Mouse (Mus musculus) MEL (cell line): ENCODE data around the gene Gm20422. TPM values are rescaled to one million over a fixed set of nuclear protein-coding genes. Genes with fewer than 3 reads are reported as not detected.

Experiments used
- DNase-seq: peaks from one replicate; pipeline ENCODE4 v3.0.0; 2011; ENCODE audit warnings: low read depth, low spot score
- H3K27ac ChIP-seq: 2 replicates; pipeline ENCODE4 v1.5.1; 2012; ENCODE audit warnings: low read depth, mild to moderate bottlenecking, control low read depth, low read length, moderate library complexity; ENCODE audit not compliant: control insufficient read depth
- H3K27me3 ChIP-seq, 2 experiments: fragments of 150-350 bp in 1 of 2; sonication (generic) in 1 of 2; 2 replicates each; pipeline ENCODE4 v1.6.1; 2012; ENCODE audit warnings: low read length in 2 of 2, mild to moderate bottlenecking in 2 of 2, improper control_type of control experiment in 1 of 2, moderate library complexity in 1 of 2; ENCODE audit not compliant: insufficient read depth in 2 of 2, control insufficient read depth in 1 of 2
- H3K36me3 ChIP-seq, 2 experiments: 2 replicates each; pipeline ENCODE4 v1.6.1; 2012 to 2014; ENCODE audit warnings: low read length in 2 of 2, improper control_type of control experiment in 1 of 2, inconsistent platforms in 1 of 2, mild to moderate bottlenecking in 1 of 2; ENCODE audit not compliant: insufficient read depth in 2 of 2, control insufficient read depth in 1 of 2
- H3K4me1 ChIP-seq, 2 experiments: fragments of 150-350 bp in 1 of 2; sonication (generic) in 1 of 2; 2 replicates each; pipeline ENCODE4 v1.6.1; 2012; ENCODE audit warnings: low read length in 2 of 2, improper control_type of control experiment in 1 of 2, mild to moderate bottlenecking in 1 of 2; ENCODE audit not compliant: insufficient read depth in 2 of 2, control insufficient read depth in 1 of 2
- H3K4me3 ChIP-seq, 2 experiments: fragments of 150-350 bp in 1 of 2; sonication (generic) in 1 of 2; 2 replicates each; pipeline ENCODE4 v1.5.1; 2012; ENCODE audit warnings: low read depth in 2 of 2, low read length in 2 of 2, mild to moderate bottlenecking in 2 of 2, moderate library complexity in 2 of 2, control low read depth in 1 of 2, improper control_type of control experiment in 1 of 2; ENCODE audit not compliant: control insufficient read depth in 1 of 2, insufficient read depth in 1 of 2
- H3K79me2 ChIP-seq: 2 replicates; pipeline ENCODE4 v1.6.1; 2012; ENCODE audit warnings: mild to moderate bottlenecking, low read length, moderate library complexity; ENCODE audit not compliant: control insufficient read depth, poor library complexity, insufficient read depth
- H3K9ac ChIP-seq: 2 replicates; pipeline ENCODE4 v1.6.1; 2012; ENCODE audit warnings: low read depth, mild to moderate bottlenecking, control low read depth, low read length, moderate library complexity; ENCODE audit not compliant: control insufficient read depth, poor library complexity, severe bottlenecking
- H3K9me3 ChIP-seq: fragments of 150-350 bp; sonication (generic); replicated peaks from 2 replicates; pipeline ENCODE4 v1.6.1; 2012; ENCODE audit warnings: mild to moderate bottlenecking, low read length, improper control_type of control experiment, moderate library complexity; ENCODE audit not compliant: insufficient read depth
- CHD1 ChIP-seq: IDR thresholded peaks from 2 replicates; pipeline ENCODE4 v1.6.1; 2012; ENCODE audit warnings: low read depth, mild to moderate bottlenecking, inconsistent platforms, low read length, improper control_type of control experiment
- CHD2 ChIP-seq: IDR thresholded peaks from 2 replicates; pipeline ENCODE4 v1.6.1; 2011; ENCODE audit warnings: low read length, improper control_type of control experiment
- CTCF ChIP-seq, 3 experiments: IDR thresholded peaks in 2 of 3; conservative IDR thresholded peaks in 1 of 3; 2 replicates each; pipeline ENCODE4 v1.5.1; 2011 to 2012; ENCODE audit warnings: low read length in 3 of 3, low read depth in 2 of 3, mild to moderate bottlenecking in 2 of 3, improper control_type of control experiment in 1 of 3, inconsistent platforms in 1 of 3, mixed read lengths in 1 of 3, moderate library complexity in 1 of 3; ENCODE audit not compliant: control insufficient read depth in 1 of 3, insufficient read depth in 1 of 3, poor library complexity in 1 of 3, severe bottlenecking in 1 of 3
- EP300 ChIP-seq, 2 experiments: IDR thresholded peaks; 2 replicates each; pipeline ENCODE4 v1.6.1; 2011; ENCODE audit warnings: improper control_type of control experiment in 2 of 2, low read length in 2 of 2, low read depth in 1 of 2, mild to moderate bottlenecking in 1 of 2
- GATA1 ChIP-seq: IDR thresholded peaks from 2 replicates; pipeline ENCODE4 v1.6.1; 2011; ENCODE audit warnings: low read depth, low read length, improper control_type of control experiment
- HCFC1 ChIP-seq: IDR thresholded peaks from 2 replicates; pipeline ENCODE4 v1.6.1; 2012; ENCODE audit warnings: low read depth, mild to moderate bottlenecking, inconsistent platforms, low read length, improper control_type of control experiment, moderate library complexity
- JUND ChIP-seq: IDR thresholded peaks from 2 replicates; pipeline ENCODE4 v1.6.1; 2011; ENCODE audit warnings: low read depth, mild to moderate bottlenecking, improper control_type of control experiment, low read length
- MAFK ChIP-seq: IDR thresholded peaks from 2 replicates; pipeline ENCODE4 v1.6.1; 2011; ENCODE audit warnings: low read depth, mild to moderate bottlenecking, low read length, improper control_type of control experiment, borderline replicate concordance
- MAX ChIP-seq: IDR thresholded peaks from 2 replicates; pipeline ENCODE4 v1.6.1; 2011; ENCODE audit warnings: low read length, improper control_type of control experiment
- MEF2A ChIP-seq: IDR thresholded peaks from 2 replicates; pipeline ENCODE4 v1.6.1; 2014; ENCODE audit warnings: low read depth, mild to moderate bottlenecking, inconsistent platforms, low read length, improper control_type of control experiment; ENCODE audit not compliant: poor library complexity, insufficient replicate concordance, severe bottlenecking; ENCODE audit errors: extremely low read depth
- MYB ChIP-seq: IDR thresholded peaks from 2 replicates; pipeline ENCODE4 v1.6.1; 2011; ENCODE audit warnings: mild to moderate bottlenecking, low read depth, low read length, improper control_type of control experiment
- POLR2A ChIP-seq, 2 experiments: IDR thresholded peaks; 2 replicates each; pipeline ENCODE4 v1.6.1; 2011 to 2012; ENCODE audit warnings: low read length in 2 of 2, mild to moderate bottlenecking in 2 of 2, control low read depth in 1 of 2, improper control_type of control experiment in 1 of 2, low read depth in 1 of 2, moderate library complexity in 1 of 2; ENCODE audit not compliant: control insufficient read depth in 1 of 2, insufficient read depth in 1 of 2, poor library complexity in 1 of 2
- POLR2AphosphoS2 ChIP-seq: IDR thresholded peaks from 2 replicates; pipeline ENCODE4 v1.6.1; 2011; ENCODE audit warnings: low read length, improper control_type of control experiment
- RAD21 ChIP-seq: IDR thresholded peaks from 2 replicates; pipeline ENCODE4 v1.6.1; 2011; ENCODE audit warnings: mild to moderate bottlenecking, low read depth, low read length, improper control_type of control experiment
- SIN3A ChIP-seq: IDR thresholded peaks from 2 replicates; pipeline ENCODE4 v1.6.1; 2012; ENCODE audit warnings: low read length, improper control_type of control experiment, inconsistent platforms
- TCF12 ChIP-seq: IDR thresholded peaks from 2 replicates; pipeline ENCODE4 v1.6.1; 2014; ENCODE audit warnings: low read depth, mild to moderate bottlenecking, inconsistent platforms, low read length, improper control_type of control experiment, moderate library complexity
- UBTF ChIP-seq: IDR thresholded peaks from 2 replicates; pipeline ENCODE4 v1.6.1; 2012; ENCODE audit warnings: low read depth, mild to moderate bottlenecking, inconsistent platforms, low read length, improper control_type of control experiment, moderate library complexity, borderline replicate concordance; ENCODE audit not compliant: insufficient read depth
- USF1 ChIP-seq: IDR thresholded peaks from 2 replicates; pipeline ENCODE4 v1.6.1; 2014; ENCODE audit warnings: low read depth, mild to moderate bottlenecking, inconsistent platforms, low read length, improper control_type of control experiment, moderate library complexity
- USF2 ChIP-seq, 2 experiments: IDR thresholded peaks; 2 replicates each; pipeline ENCODE4 v1.6.1; 2011 to 2012; ENCODE audit warnings: improper control_type of control experiment in 2 of 2, low read length in 2 of 2, borderline replicate concordance in 1 of 2, inconsistent platforms in 1 of 2, low read depth in 1 of 2, mild to moderate bottlenecking in 1 of 2; ENCODE audit not compliant: insufficient read depth in 1 of 2
- ZNF384 ChIP-seq: IDR thresholded peaks from 2 replicates; pipeline ENCODE4 v1.6.1; 2012; ENCODE audit warnings: low read depth, mild to moderate bottlenecking, inconsistent platforms, low read length, improper control_type of control experiment
- polyA plus RNA-seq, 2 experiments: library from polyadenylated mRNA; stranded (reverse) in 1 of 2; unstranded in 1 of 2; fragments of >175 nt in 1 of 2; fragments of >200 nt in 1 of 2; gene quantifications; 2 replicates each; pipeline versions ENCODE4 v1.2.1 to v1.2.4; 2012; ENCODE audit warnings: low replicate concordance in 2 of 2, low read depth in 1 of 2; ENCODE audit not compliant: insufficient read length in 2 of 2, insufficient read depth in 1 of 2, missing spikeins in 1 of 2
- total RNA-seq: library from RNA; depleted of rRNA; stranded (reverse); fragments of 300-350 nt; gene quantifications from 2 replicates; pipeline ENCODE4 v1.2.3, GENCODE M21; 2012

The Gm20422 gene
- total and polyA plus RNA-seq, 3 experiments: not detected

DNA sequence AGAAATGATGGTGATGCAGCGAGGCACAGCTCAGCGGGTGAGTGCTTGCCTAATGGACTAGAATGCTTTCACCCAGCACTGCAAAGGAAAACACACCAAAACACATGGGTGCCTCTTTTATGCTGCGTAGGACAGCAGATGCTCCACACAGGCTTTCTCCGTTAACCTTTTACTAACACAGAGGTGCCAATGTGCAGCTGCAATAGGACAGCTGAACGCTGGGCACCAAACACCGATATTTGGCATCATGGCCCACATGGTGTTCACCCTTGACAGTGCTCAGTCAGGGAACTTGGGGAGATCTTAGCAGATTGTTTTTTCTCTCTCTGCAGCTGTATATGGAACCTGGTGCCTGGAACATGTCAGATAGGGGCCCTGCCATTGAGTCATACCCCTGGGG is 20.2 kb upstream of the Gm20422 start:
- DNase-seq: no peak
- H3K79me2 ChIP-seq: peaks cover 31% of the 10 kb centered on the region
- H3K9ac ChIP-seq: no peak overlapping the region
- TF ChIP-seq CTCF (IDR thresholded peaks at IDR 0.05 in 2 of 3, conservative IDR thresholded peaks at IDR 0.05 in 1 of 3; ENCODE audit: control insufficient read depth in 1 of 3, insufficient read depth in 1 of 3, low read depth in 2 of 3, low read length in 3 of 3, poor library complexity in 1 of 3, severe bottlenecking in 1 of 3) (no peak), MAFK (no peak), CHD1 (no peak)
- no peaks in the 10 kb centered on the region for H3K9me3 ChIP-seq
- no peak overlapping the region for H3K4me3 ChIP-seq
- H3K36me3 ChIP-seq: peaks cover 5 to 11% of the 10 kb centered on the region in 2 experiments
- H3K27me3 ChIP-seq: no peaks in the 10 kb centered on the region
- H3K27ac ChIP-seq: no peak overlapping the region
- peaks cover 4 to 7% of the 10 kb centered on the region in 2 experiments; a peak in 3 of 4 replicates for H3K4me1 ChIP-seq

DNA sequence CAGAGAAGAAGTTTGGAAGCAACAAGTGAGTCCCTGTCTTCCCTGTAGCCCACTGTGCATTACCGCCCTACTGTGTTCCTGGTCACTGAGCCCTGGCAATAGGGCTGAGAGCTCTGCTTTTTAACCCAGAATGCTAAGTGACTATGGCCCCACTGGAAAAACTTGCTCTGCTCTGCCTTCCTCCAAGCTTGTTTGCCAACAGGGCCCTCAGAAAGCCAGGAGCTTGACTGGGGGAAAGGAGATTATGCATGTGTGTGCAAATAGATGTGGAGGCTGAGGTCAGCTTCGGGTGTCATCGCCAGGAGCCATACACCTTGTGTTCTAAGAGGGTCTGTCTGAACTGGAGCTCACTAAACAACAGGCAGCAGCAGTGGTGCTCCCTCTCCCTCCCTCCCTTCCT is 19.4 kb upstream of the Gm20422 start:
- H3K36me3 ChIP-seq: peaks cover 5 to 14% of the 10 kb centered on the region in 2 experiments
- no peak overlapping the region for H3K4me3 ChIP-seq
- H3K4me1 ChIP-seq: peaks cover 4 to 14% of the 10 kb centered on the region in 2 experiments; a peak in 3 of 4 replicates
- H3K79me2 ChIP-seq: peaks cover 31% of the 10 kb centered on the region
- TF ChIP-seq CTCF (IDR thresholded peaks at IDR 0.05 in 2 of 3, conservative IDR thresholded peaks at IDR 0.05 in 1 of 3; ENCODE audit: control insufficient read depth in 1 of 3, insufficient read depth in 1 of 3, low read depth in 2 of 3, low read length in 3 of 3, poor library complexity in 1 of 3, severe bottlenecking in 1 of 3) (no peak), HCFC1 (no peak), GATA1 (no peak), SIN3A (no peak), USF1 (no peak), POLR2AphosphoS2 (no peak), CHD2 (no peak), POLR2A (IDR thresholded peaks at IDR 0.05; ENCODE audit: control insufficient read depth in 1 of 2, insufficient read depth in 1 of 2, low read depth in 1 of 2, low read length in 2 of 2, poor library complexity in 1 of 2) (no peak), MAX (no peak)
- TF ChIP-seq, all 39 proteins: peak for 0
- no peak for DNase-seq
- H3K27ac ChIP-seq: no peak overlapping the region
- H3K9ac ChIP-seq: no peak overlapping the region
- H3K27me3 ChIP-seq: no peaks in the 10 kb centered on the region
- no peaks in the 10 kb centered on the region for H3K9me3 ChIP-seq

GRCm38 (mm10) chr8:69793666-69794065 is 19.0 kb upstream of the Gm20422 start:
- no peak for TF ChIP-seq MEF2A
- no peak for TF ChIP-seq HCFC1
- TF ChIP-seq RAD21: no peak
- TF ChIP-seq USF2 (IDR thresholded peaks at IDR 0.05; ENCODE audit: borderline replicate concordance in 1 of 2, insufficient read depth in 1 of 2, low read depth in 1 of 2, low read length in 2 of 2): no peak
- TF ChIP-seq POLR2A (IDR thresholded peaks at IDR 0.05; ENCODE audit: control insufficient read depth in 1 of 2, insufficient read depth in 1 of 2, low read depth in 1 of 2, low read length in 2 of 2, poor library complexity in 1 of 2): no peak
- TF ChIP-seq MYB: no peak
- TF ChIP-seq EP300 (IDR thresholded peaks at IDR 0.05; ENCODE audit: low read depth in 1 of 2, low read length in 2 of 2): no peak
- no peak for TF ChIP-seq UBTF
- TF ChIP-seq MAX: no peak
- TF ChIP-seq ZNF384: no peak
- no peak for TF ChIP-seq JUND
- TF ChIP-seq TCF12: no peak
- no peak for TF ChIP-seq CHD2
- peaks cover 5 to 14% of the 10 kb centered on the region in 2 experiments for H3K36me3 ChIP-seq
- no peak overlapping the region for H3K9ac ChIP-seq

More at GRCm38 (mm10) chr8:69793666-69794065, 19.0 kb upstream of the Gm20422 start:
- Histone ChIP-seq H3K27me3 (no peaks in the 10 kb centered on the region), H3K4me3 (no peak overlapping the region), H3K4me1 (peaks cover 4 to 15% of the 10 kb centered on the region in 2 experiments), H3K9me3 (no peaks in the 10 kb centered on the region), H3K27ac (no peak overlapping the region), H3K79me2 (peaks cover 31% of the 10 kb centered on the region)
- no peak for DNase-seq
